Mouse (Mus musculus): ENCODE data around the gene Pten. TPM values are rescaled to one million over a fixed set of nuclear protein-coding genes. Genes with fewer than 3 reads are reported as not detected.
"Not testable (repeated sequence)": the region's sequence is repeated elsewhere in the genome, so short reads cannot be mapped to it uniquely, and the experiment has no call there.

The Pten gene
- total RNA-seq, 1 experiment from 2014 or later: 127 TPM

DNA sequence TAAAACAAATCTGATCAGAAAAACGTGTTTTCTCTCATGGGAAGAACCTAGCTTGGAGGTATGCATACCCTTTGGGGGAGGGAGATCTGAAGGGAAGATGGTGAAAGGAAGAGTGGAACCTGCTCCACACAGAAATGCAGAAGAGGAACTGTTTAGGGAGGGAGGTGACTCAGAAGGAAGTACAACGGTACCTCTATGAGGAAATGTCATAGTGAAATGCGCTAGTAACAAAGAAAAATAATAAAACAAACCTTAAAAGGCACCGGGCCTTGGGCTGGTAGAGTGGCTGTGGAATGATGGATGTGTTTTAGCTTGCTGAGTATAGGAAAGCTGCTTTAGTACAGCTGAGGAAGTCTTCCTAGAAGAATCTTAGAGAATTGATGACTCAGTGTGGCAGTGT, 47.4 kb downstream of the Pten start:
- peak; percentile 42 for ATAC-seq (replicated peaks; ENCODE audit: low read depth, poor library complexity, severe bottlenecking)

DNA sequence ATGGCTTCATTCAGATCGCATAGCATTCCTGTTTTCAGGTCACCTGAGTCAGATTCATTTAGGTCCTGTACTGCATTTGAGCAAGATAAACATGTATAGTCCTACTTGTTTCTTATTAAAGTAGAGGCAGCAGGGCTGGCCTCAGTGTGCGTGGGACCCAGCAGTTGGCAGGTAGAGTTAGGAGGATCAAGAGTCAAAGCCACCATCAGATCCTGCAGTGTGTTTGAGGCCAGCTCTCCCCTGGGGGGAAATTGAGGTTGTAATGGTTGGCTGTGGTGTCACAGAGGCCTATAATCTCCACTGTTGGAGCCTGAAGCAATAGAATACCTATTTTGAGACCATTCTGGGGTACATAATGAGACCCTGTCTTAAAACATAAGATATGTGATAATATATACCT, 50.3 kb downstream of the Pten start:
- ATAC-seq (replicated peaks; ENCODE audit: low read depth, poor library complexity, severe bottlenecking): no peak

DNA sequence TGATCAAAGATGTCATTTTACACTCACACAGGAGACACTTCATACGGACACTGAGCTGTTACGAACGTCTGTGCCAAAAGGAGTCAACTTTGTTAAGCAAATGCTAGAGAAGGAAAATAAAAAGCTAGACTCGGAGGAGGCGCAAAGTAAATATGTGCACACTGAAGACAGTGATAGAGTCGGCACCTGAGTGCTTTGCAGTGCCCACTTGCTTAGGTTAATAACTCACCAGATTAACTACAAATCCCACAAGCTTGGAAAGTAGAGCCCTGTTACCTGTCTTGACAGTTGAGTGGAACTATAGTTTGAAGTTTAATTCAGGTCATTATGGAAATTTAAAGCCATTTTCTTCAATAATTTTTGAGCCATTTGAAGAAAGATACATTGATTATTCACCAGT, 51.4 kb downstream of the Pten start:
- no peak for ATAC-seq (replicated peaks; ENCODE audit: low read depth, poor library complexity, severe bottlenecking)

DNA sequence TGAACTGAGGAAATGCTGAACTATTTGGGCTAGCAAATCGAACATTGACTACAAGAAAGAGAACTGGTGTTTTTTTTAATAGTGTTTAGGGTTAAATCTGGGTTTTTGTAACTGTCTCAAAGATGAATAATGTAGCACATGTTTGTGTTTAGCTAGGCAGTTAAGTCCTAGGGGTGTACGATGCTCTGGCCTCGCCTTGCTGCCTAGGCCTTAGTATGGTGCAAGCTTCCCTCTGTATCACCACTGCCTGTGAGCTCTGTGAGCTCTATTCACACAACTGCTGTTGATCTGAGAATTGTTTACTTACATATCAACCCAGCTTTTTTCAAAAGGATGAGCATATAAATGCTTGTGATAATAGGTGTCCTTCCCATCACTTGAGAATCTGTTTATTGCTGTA, 51.8 kb downstream of the Pten start:
- no peak for ATAC-seq (replicated peaks; ENCODE audit: low read depth, poor library complexity, severe bottlenecking)

DNA sequence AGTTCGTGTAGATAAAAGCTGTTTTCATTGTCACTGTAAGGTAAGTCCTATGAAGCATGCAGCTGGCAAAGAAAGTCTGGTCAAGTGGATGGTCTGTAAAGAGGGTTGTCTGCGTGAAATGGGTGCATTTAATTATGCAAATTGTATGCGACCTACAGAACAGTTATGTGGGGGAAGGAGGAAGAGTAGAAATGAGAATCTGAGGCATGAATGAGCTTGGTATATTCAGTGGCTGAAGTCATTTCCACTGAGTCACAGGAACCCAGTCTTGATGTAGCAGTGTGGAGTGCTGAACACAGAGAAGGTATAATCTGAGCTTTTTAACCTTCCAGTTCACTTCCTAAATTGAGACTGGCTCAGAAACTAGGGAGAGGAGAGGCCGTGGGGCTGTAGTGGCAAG, 61.5 kb downstream of the Pten start:
- no peak for ATAC-seq (replicated peaks; ENCODE audit: low read depth, poor library complexity, severe bottlenecking)

DNA sequence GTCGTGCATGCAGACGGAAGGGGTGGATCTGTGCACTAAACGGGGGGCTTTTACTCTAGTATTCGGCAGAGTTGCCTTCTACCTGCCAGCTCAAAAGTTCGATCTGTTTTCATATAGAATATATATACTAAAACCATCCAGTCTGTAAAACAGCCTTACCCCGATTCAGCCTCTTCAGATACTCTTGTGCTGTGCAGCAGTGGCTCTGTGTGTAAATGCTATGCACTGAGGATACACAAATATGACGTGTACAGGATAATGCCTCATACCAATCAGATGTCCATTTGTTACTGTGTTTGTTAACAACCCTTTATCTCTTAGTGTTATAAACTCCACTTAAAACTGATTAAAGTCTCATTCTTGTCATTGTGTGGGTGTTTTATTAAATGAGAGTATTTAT, 65.7 kb downstream of the Pten start:
- not testable (repeated sequence) for ATAC-seq (replicated peaks; ENCODE audit: low read depth, poor library complexity, severe bottlenecking)

DNA sequence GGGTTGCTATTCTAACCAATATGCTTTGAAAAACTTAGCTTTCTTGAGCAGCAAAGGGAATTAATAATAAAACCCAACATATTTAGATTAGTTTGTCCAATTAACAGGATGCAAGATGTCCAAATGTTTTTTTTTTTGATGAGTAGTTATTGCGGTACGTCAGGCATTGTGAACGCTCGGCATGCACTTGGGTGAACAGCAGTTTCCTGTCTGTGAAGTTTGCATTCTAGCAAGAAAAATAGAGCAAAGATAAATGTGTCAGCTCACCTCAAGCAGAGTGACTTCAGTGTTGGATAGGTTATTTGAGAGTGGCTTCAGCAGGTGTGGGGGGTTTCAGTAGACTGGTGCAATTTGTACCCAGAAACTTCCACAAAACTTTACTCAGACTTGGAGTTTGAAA, 69.3 kb downstream of the Pten start:
- no peak for ATAC-seq (replicated peaks; ENCODE audit: low read depth, poor library complexity, severe bottlenecking)

DNA sequence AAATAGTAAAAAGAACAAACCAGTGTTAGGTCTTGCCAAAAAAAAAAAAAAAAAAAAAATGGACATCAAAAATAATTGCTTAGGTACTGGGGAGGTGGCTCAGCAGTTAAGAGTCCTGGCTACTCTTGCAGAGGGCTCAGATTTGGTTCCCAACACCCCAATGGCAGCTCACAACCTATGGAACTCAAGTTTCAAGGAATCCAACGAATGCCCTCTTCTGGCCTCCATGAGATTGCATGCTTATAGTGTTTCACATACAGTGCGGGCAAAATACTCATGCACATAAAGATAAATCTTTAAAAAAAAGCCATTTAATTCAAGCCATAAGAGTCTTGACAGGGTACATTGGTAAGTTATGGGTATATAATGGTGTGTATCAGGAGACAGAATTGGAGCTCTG, 72.6 kb downstream of the Pten start:
- ATAC-seq (replicated peaks; ENCODE audit: low read depth, poor library complexity, severe bottlenecking): no peak

DNA sequence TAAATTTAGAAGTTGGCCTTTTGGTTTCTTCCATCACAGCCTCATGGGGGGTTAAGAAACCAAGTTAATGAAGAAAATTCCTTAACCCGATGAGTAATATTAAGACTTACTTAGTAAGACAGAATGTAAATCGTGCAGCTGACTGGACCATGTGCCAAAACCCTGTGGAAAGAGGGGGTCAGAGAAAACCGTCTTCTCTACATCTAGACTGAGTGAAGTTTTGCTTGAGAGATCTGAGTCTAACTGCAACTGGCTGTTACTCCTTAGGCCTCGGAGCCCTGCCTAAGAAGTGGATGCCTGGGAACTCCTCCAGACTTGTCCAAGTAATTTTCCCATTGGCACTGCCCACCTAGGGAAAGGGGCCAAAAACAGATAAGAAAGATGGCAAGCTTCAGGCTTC, 74.0 kb downstream of the Pten start:
- ATAC-seq (replicated peaks; ENCODE audit: low read depth, poor library complexity, severe bottlenecking): no peak

DNA sequence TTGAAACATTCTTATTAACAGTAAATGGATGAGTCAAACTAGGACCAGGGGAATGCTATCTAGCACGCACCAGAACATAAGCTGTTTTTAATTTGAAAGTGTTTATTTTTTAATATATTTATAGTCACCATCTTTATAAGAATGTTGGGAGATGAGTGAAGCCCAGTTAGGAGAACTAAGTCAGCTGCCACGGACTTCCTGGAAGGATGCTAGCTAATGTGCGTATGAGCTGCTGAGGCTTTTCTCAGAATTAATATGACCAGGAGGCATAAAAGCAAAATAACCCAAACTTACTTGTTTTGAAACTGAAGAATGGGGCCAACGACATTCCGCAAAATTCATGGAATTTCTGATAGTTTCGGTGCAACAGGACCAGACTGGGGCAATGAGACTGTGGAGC, 83.2 kb downstream of the Pten start:
- no peak for ATAC-seq (replicated peaks; ENCODE audit: low read depth, poor library complexity, severe bottlenecking)

DNA sequence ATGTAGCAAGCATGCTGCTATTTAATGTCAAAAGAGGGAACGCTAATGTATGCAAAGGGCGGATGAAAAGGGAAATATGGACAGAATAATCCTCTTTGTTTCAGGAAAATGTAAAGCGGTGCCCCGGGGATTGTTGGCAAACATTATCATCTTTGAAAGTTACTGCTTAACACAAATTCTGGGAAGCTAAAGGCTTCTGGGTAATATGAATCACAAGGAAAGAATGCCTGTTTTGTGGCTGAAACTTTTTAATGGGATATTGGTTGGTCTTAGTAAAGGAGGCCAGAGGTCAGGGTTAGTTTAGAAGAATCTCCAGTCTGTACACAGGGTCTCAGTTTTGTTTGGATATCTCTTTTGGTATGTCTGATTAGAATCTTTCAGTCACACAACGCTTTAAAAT, 87.2 kb downstream of the Pten start:
- no peak for ATAC-seq (replicated peaks; ENCODE audit: low read depth, poor library complexity, severe bottlenecking)

DNA sequence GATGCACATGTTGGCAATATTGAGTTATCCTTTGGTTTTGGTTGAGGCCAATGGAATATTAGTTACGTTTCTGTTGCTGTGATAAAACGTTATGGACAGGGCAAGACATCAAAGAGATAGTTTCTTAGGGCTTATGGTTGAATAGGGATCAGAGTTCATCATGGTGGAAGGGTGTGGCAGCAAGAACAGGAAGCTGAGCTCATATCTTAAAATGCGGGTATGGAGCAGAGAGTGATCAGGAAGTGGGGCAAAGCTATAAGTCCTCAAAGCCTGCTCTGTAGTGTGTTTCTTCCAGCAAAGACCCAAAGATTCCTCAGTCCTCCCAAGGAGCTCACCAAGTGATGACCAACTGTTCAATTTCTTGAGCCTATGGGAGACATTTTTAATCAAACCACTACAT, 90.7 kb downstream of the Pten start:
- ATAC-seq (replicated peaks; ENCODE audit: low read depth, poor library complexity, severe bottlenecking): no peak

DNA sequence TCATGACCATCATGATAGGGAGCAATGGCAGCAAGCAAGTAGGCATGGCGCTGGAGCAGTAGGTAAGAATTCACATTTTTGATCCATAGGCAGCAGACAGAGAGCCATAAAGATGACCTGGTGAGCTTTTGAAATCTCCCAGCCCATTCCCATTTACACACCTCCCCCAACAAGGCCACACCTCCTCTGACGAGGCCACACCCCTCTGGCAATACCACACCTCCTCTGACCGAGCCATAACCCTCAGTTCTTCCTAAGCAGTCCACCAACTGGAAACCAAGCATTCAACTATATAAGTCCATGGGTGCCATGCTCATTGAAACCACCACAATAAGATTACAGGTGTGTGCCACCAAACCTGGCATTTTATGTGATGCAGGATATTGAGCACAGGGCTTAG, 95.0 kb downstream of the Pten start:
- ATAC-seq (replicated peaks; ENCODE audit: low read depth, poor library complexity, severe bottlenecking): no peak

DNA sequence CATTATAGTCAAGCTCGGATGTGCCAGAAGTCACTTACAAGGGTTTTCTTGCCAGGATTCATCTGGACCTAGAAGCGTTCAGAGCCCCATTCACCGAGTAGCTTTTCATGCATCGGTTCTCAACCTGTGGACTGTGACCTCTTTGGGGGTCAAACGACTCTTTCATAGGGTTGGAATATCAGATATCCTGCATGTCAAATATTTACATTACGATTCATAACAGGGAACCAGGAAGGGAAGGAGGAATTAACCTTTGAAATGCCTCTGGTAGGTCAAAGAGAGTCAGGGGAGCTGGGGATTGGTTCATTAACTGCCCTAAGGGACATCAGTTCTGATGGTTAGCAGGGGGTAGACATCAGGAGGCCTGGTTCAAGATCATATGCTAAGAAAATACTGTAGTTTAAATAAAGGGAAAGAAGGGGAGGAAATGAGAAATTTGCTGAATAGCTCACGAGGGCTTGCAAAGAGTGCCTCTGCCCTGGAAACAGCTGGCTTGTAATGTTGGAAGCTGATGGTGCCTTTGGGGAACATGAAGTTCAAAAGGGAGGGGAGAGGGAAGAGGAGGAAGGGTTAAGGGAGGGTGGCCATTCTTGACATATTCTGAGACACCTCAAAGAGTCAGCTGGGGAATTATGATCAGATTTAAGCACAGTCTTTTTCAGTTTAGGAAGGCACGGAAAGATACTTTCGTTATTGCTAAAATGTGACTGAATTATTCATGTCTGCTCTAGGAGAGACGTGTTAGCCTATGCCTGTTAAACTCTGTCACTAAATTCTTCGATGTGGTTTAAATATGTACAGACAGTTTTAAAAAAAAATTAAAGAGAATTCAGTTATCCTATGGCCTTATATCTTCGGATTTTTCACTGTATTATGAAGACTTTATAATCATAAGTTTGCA, 104.6 kb downstream of the Pten start:
- ATAC-seq (replicated peaks; ENCODE audit: low read depth, poor library complexity, severe bottlenecking): no peak

DNA sequence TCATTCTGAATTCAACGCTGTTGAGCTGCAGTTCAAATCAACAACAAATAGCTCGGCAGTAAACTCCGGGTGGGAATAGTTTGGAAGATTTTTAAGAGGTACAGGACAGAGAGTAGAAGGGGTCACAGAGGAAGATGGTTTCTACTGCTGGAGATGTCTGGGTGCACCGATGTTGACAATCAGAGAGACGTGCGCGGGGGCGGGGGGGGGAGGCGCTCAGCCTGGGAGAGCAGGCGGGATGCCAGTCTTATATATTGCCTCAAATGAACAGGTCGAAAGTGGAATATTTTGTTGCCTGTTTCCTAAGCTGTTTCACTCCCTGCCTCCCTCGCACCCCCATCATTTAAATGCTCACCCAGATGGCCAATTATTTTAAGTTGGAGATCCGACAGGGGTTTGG, 109.5 kb downstream of the Pten start:
- ATAC-seq (replicated peaks; ENCODE audit: low read depth, poor library complexity, severe bottlenecking): no peak

DNA sequence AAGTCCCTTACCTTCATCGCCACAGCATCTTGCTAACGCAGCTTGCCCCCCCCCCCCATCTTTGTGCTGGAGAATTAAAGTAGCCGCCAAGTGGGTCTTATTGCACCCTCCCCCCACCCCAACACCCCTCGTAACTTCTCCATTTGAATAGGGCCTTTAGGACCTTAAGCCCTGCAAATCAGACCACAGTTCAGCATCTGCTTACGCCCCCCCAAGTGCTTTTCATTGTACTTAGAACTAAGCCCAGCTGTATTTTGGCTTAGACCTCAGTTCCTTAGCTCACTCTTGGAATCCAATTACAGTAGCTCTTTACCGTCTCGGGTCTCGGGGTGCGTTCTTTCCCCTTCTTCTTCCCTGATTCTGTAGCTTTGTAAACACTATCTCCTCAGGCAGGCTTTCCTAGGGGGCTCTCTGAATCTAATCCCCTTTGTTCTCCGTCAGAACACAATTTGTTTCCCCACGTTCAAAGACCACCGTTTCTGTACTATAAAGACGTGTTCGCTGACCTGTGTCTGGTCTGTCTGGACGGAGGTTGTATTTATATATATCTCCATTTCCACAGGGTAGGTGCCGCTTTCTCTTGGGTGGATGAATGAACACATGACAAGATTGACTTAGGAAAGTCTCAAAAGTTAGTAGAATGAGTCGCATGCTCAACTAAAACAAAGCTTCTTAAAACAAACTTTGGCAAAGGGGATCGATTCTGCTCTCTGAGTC, 110.0 kb downstream of the Pten start:
- no peak for ATAC-seq (replicated peaks; ENCODE audit: low read depth, poor library complexity, severe bottlenecking)

DNA sequence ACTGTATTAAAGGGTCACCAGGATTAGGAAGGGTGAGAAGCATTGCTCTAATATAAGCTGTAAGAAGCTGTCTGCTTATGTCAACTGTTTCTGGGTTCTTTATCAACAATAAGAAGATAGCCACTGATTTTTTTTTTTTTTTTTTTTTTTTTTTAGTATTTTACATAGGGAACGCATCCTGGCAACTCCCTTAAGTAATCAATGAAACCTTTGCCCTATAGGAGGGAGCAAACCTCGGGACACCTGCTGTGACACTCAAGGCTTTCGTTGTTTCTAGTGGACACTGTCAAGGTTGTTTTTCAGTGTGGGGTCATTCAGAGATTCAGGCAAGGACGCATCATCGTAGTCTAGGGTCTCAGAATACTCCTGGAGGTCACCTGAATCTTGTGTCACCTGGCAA, 111.3 kb downstream of the Pten start:
- ATAC-seq (replicated peaks; ENCODE audit: low read depth, poor library complexity, severe bottlenecking): no peak

DNA sequence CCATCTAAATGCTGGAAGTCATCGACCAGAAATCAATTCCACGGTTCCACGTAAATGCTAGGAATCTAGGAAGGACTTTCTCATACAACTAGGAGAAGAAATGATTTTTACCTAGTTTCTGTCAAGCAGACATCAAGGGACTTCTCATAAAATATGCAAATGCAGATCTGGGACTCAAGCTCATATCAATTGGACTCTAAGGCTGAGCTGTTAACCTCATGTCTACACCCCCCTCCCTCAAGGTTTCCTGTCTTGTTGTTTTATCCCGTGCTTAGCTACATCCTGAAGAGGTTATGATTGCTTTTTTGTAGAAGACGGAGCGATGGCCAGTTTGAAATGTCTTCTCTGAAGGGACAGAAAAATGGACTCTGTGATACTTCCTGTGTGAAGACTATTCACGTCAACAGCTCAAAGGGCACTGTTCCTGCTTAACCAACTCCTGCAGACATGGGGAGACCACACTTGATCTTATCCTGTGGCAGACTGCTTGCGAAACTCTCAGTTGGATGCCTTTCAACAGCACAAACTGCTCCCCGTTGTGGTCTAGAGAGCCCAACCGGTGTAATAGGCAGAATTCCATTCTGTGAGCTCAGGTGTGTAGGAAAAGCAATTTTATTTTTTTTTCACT, 111.9 kb downstream of the Pten start:
- peak; percentile 97 for ATAC-seq (replicated peaks; ENCODE audit: low read depth, poor library complexity, severe bottlenecking)

DNA sequence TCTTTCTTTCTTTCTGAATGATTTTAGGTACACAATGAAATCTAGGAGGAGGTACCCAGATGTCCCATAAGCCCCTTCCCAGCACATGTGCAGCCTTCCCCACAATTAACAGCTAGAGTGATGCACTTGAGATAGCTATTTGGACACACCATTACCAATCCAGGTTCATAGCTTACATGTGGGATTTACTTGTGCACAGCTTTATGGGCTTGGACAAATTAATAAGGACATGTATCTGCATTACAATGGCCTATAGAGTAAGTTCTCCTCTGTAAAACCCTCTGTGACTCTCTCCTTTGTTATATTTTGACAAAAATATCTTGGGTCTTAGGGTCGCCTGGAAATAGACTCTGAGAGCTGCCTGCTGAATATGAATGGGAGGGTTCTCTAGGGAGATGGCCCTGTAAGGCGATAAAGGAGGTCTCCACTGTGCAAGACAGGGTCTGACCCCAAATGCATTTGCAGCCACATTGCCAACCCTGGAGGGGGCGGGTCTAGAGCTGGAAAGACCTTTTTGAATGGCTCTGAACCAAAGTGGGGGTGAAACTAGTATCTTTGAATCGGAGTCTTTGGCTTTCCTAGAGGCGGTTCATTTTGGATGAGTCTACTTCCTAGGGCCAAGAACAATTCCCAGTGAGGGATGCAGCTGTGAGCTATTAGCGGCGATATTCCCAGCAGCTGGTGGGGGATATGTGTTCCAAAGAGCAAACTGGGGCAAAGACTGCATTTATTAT, 116.8 kb downstream of the Pten start:
- no peak for ATAC-seq (replicated peaks; ENCODE audit: low read depth, poor library complexity, severe bottlenecking)
